Mouse (Mus musculus) small intestine, adult 2 months (tissue): ENCODE results near the gene Rnf39. TPM values are rescaled to one million over a fixed set of nuclear protein-coding genes. Genes with fewer than 3 reads are reported as not detected.
"Not testable (repeated sequence)": the region's sequence is repeated elsewhere in the genome, so short reads cannot be mapped to it uniquely, and the experiment has no call there.

Source experiments
- H3K27ac ChIP-seq: fragments of 200-500 bp; 2 replicates; pipeline ENCODE4 v1.5.1; 2012; ENCODE audit warnings: low read depth, low read length, control low read depth, inconsistent platforms; ENCODE audit not compliant: insufficient read depth
- H3K27me3 ChIP-seq: fragments of 200-500 bp; 2 replicates; pipeline ENCODE4 v1.6.1; 2012; ENCODE audit warnings: mild to moderate bottlenecking, moderate library complexity, low read length, inconsistent platforms; ENCODE audit not compliant: control insufficient read depth, insufficient read depth
- H3K36me3 ChIP-seq: fragments of 200-500 bp; 2 replicates; pipeline ENCODE4 v1.6.1; 2012; ENCODE audit warnings: mild to moderate bottlenecking, low read length, control low read depth, inconsistent platforms; ENCODE audit not compliant: control insufficient read depth, insufficient read depth
- H3K4me1 ChIP-seq: fragments of 200-500 bp; 2 replicates; pipeline ENCODE4 v1.6.1; 2012; ENCODE audit warnings: low read length, inconsistent platforms, mixed read lengths; ENCODE audit not compliant: control insufficient read depth, insufficient read depth, insufficient read length
- H3K4me3 ChIP-seq: fragments of 200-500 bp; 2 replicates; pipeline ENCODE4 v1.5.1; 2012; ENCODE audit warnings: low read depth, mild to moderate bottlenecking, control low read depth, inconsistent platforms, low read length, moderate library complexity
- CTCF ChIP-seq: fragments of 200-500 bp; IDR thresholded peaks from 2 replicates; pipeline ENCODE4 v1.5.1; 2012; ENCODE audit warnings: low read depth, mild to moderate bottlenecking, control low read depth, inconsistent platforms, low read length, moderate library complexity, mixed read lengths; ENCODE audit not compliant: insufficient replicate concordance, insufficient read length; ENCODE audit errors: extremely low read depth
- POLR2A ChIP-seq: fragments of 200-500 bp; IDR thresholded peaks from 2 replicates; pipeline ENCODE4 v1.6.1; 2012; ENCODE audit warnings: low read depth, mild to moderate bottlenecking, control low read depth, inconsistent platforms, low read length, moderate library complexity
- WGBS: fragments of 180-500 bp; shearing (Covaris S2); methylation state at CpG from one replicate; pipeline ENCODE4 v1.1.7; 2018; 5-methylcytosine and 5-hydroxymethylcytosine counted together
- polyA plus RNA-seq: library from polyadenylated mRNA; depleted of rRNA; stranded (reverse); fragments of >200 nt; gene quantifications from 2 replicates; pipeline ENCODE4 v1.2.3, GENCODE M21; 2012

The Rnf39 gene
- polyA plus RNA-seq, 1 experiment = 16.0 TPM

- H3K27ac ChIP-seq = no peak overlapping the region
- peaks cover 5% of the 10 kb centered on the region for H3K4me1 ChIP-seq
- TF ChIP-seq POLR2A (no peak), CTCF (no peak)
- H3K4me3 ChIP-seq = no peak overlapping the region
- 52% methylated on average over 5 of the region's 5 CpGs for WGBS
- H3K27me3 ChIP-seq = no peaks in the 10 kb centered on the region
- no peaks in the 10 kb centered on the region for H3K36me3 ChIP-seq
These were observed 39.8 kb downstream of the Rnf39 start for GRCm38 (mm10) chr17:36982253-36983155.

GRCm38 (mm10) chr17:36988475-36988874 lies 45.8 kb downstream of the Rnf39 start:
- H3K27ac ChIP-seq = no peak overlapping the region
- no peak overlapping the region for H3K4me3 ChIP-seq
- 9% methylated on average over 24 of the region's 24 CpGs for WGBS
- TF ChIP-seq POLR2A = no peak
- TF ChIP-seq CTCF = no peak
- no peaks in the 10 kb centered on the region for H3K36me3 ChIP-seq
- peaks cover 3% of the 10 kb centered on the region; the same call in 1 of the 2 replicates for H3K4me1 ChIP-seq
- H3K27me3 ChIP-seq = peaks cover 14% of the 10 kb centered on the region; the same call in 1 of the 2 replicates

- 46% methylated on average over 5 of the region's 5 CpGs for WGBS
- no peak for TF ChIP-seq POLR2A
- TF ChIP-seq CTCF = no peak
- Histone ChIP-seq H3K27me3 (peaks cover 14% of the 10 kb centered on the region; the same call in 1 of the 2 replicates), H3K4me3 (no peak within 1 kb of the TSS), H3K4me1 (peaks cover 3% of the 10 kb centered on the region; the same call in 1 of the 2 replicates), H3K27ac (no peak within 1 kb of the TSS), H3K36me3 (no peaks in the 10 kb centered on the region)
These were observed 46.7 kb downstream of the Rnf39 start, which contains the start of gene H2-M5 for GRCm38 (mm10) chr17:36989437-36989836. Gene H2-M5, minus strand, starts transcription at chr17:36989537.

- not testable (repeated sequence) for H3K27ac ChIP-seq, H3K4me3 ChIP-seq, H3K4me1 ChIP-seq, H3K36me3 ChIP-seq
- WGBS = 84% methylated on average over 6 of the region's 6 CpGs
- peaks cover 14% of the 10 kb centered on the region; the same call in 1 of the 2 replicates for H3K27me3 ChIP-seq
These were observed 47.9 kb downstream of the Rnf39 start for GRCm38 (mm10) chr17:36990630-36991029.

GRCm38 (mm10) chr17:36992336-36993104 lies 49.8 kb downstream of the Rnf39 start:
- H3K27ac ChIP-seq = no peak overlapping the region
- WGBS = 56% methylated on average over 3 of the region's 3 CpGs
- peaks cover 14% of the 10 kb centered on the region; the same call in 1 of the 2 replicates for H3K27me3 ChIP-seq
- H3K36me3 ChIP-seq = no peaks in the 10 kb centered on the region
- H3K4me1 ChIP-seq = peaks cover 3% of the 10 kb centered on the region; the same call in 1 of the 2 replicates
- no peak overlapping the region for H3K4me3 ChIP-seq
- TF ChIP-seq POLR2A (no peak), CTCF (no peak)

GRCm38 (mm10) chr17:36993770-36994325 lies 51.1 kb downstream of the Rnf39 start:
- 98% methylated on average over 4 of the region's 4 CpGs for WGBS
- TF ChIP-seq CTCF (no peak), POLR2A (no peak)
- H3K36me3 ChIP-seq = no peaks in the 10 kb centered on the region
- no peak overlapping the region for H3K27ac ChIP-seq
- peaks cover 6% of the 10 kb centered on the region; the same call in 1 of the 2 replicates for H3K27me3 ChIP-seq
- H3K4me3 ChIP-seq = no peak overlapping the region
- H3K4me1 ChIP-seq = no peaks in the 10 kb centered on the region
